Mouse (Mus musculus): ENCODE measurements around the gene Kalrn. TPM values are rescaled to one million over a fixed set of nuclear protein-coding genes. Genes with fewer than 3 reads are reported as not detected.

Gene Kalrn
- polyA plus RNA-seq, 1 experiment = 43.0 TPM

GRCm38 (mm10) chr16:33985372-33985771 lies 588.0 kb downstream of the Kalrn start:
- Histone ChIP-seq H3K27ac (ENCODE audit: insufficient read depth, low read depth, low read length) (no peak overlapping the region), H3K27me3 (ENCODE audit: control insufficient read depth, insufficient read depth, low read length) (no peaks in the 10 kb centered on the region), H3K4me1 (ENCODE audit: control insufficient read depth, insufficient read depth, insufficient read length, low read length) (peaks cover 14% of the 10 kb centered on the region), H3K4me3 (ENCODE audit: low read depth, low read length) (no peak overlapping the region), H3K36me3 (ENCODE audit: control insufficient read depth, insufficient read depth, low read length) (no peaks in the 10 kb centered on the region)
- 85% methylated on average over 6 of the region's 6 CpGs for WGBS
- no peak for TF ChIP-seq POLR2A (IDR thresholded peaks at IDR 0.05; ENCODE audit: low read depth, low read length)
- TF ChIP-seq CTCF (IDR thresholded peaks at IDR 0.05; ENCODE audit: extremely low read depth, insufficient read length, insufficient replicate concordance, low read depth, low read length) = no peak

GRCm38 (mm10) chr16:33983712-33984111 lies 589.6 kb downstream of the Kalrn start:
- H3K4me3 ChIP-seq (ENCODE audit: low read depth, low read length) = no peak overlapping the region
- peaks cover 3% of the 10 kb centered on the region for H3K4me1 ChIP-seq (ENCODE audit: control insufficient read depth, insufficient read depth, insufficient read length, low read length)
- no peaks in the 10 kb centered on the region for H3K27me3 ChIP-seq (ENCODE audit: control insufficient read depth, insufficient read depth, low read length)
- WGBS = 96% methylated on average over 6 of the region's 6 CpGs
- H3K36me3 ChIP-seq (ENCODE audit: control insufficient read depth, insufficient read depth, low read length) = no peaks in the 10 kb centered on the region
- no peak for TF ChIP-seq POLR2A (IDR thresholded peaks at IDR 0.05; ENCODE audit: low read depth, low read length)
- TF ChIP-seq CTCF (IDR thresholded peaks at IDR 0.05; ENCODE audit: extremely low read depth, insufficient read length, insufficient replicate concordance, low read depth, low read length) = no peak
- H3K27ac ChIP-seq (ENCODE audit: insufficient read depth, low read depth, low read length) = no peak overlapping the region

GRCm38 (mm10) chr16:33979855-33980254 lies 593.5 kb downstream of the Kalrn start:
- H3K4me1 ChIP-seq (ENCODE audit: control insufficient read depth, insufficient read depth, insufficient read length, low read length) = no peaks in the 10 kb centered on the region
- WGBS = 78% methylated on average over 2 of the region's 2 CpGs
- no peaks in the 10 kb centered on the region for H3K27me3 ChIP-seq (ENCODE audit: control insufficient read depth, insufficient read depth, low read length)
- H3K36me3 ChIP-seq (ENCODE audit: control insufficient read depth, insufficient read depth, low read length) = no peaks in the 10 kb centered on the region
- TF ChIP-seq POLR2A (IDR thresholded peaks at IDR 0.05; ENCODE audit: low read depth, low read length) (no peak), CTCF (IDR thresholded peaks at IDR 0.05; ENCODE audit: extremely low read depth, insufficient read length, insufficient replicate concordance, low read depth, low read length) (no peak)
- no peak overlapping the region for H3K27ac ChIP-seq (ENCODE audit: insufficient read depth, low read depth, low read length)
- no peak overlapping the region for H3K4me3 ChIP-seq (ENCODE audit: low read depth, low read length)

- no peaks in the 10 kb centered on the region for H3K36me3 ChIP-seq (ENCODE audit: control insufficient read depth, insufficient read depth, low read length)
- peaks cover 4% of the 10 kb centered on the region; the same call in 1 of the 2 replicates for H3K4me1 ChIP-seq (ENCODE audit: control insufficient read depth, insufficient read depth, insufficient read length, low read length)
- 21% methylated on average over 2 of the region's 2 CpGs for WGBS
- no peak overlapping the region for H3K27ac ChIP-seq (ENCODE audit: insufficient read depth, low read depth, low read length)
- no peak overlapping the region for H3K4me3 ChIP-seq (ENCODE audit: low read depth, low read length)
- no peak for TF ChIP-seq CTCF (IDR thresholded peaks at IDR 0.05; ENCODE audit: extremely low read depth, insufficient read length, insufficient replicate concordance, low read depth, low read length)
- H3K27me3 ChIP-seq (ENCODE audit: control insufficient read depth, insufficient read depth, low read length) = no peaks in the 10 kb centered on the region
Observed at GRCm38 (mm10) chr16:33967283-33967640, 606.1 kb downstream of the Kalrn start.

GRCm38 (mm10) chr16:33966538-33967282 lies 606.6 kb downstream of the Kalrn start, which contains the start of gene Umps:
Umps (minus strand) TSS chr16:33967038.
- peaks cover 4% of the 10 kb centered on the region for H3K36me3 ChIP-seq (ENCODE audit: control insufficient read depth, insufficient read depth, low read length)
- no peak within 1 kb of the TSS; the same call in 1 of the 2 replicates for H3K27ac ChIP-seq (ENCODE audit: insufficient read depth, low read depth, low read length)
- TF ChIP-seq POLR2A (IDR thresholded peaks at IDR 0.05; ENCODE audit: low read depth, low read length) (peak; percentile 25; the same call in 1 of the 2 replicates), CTCF (IDR thresholded peaks at IDR 0.05; ENCODE audit: extremely low read depth, insufficient read length, insufficient replicate concordance, low read depth, low read length) (no peak)
- H3K4me3 ChIP-seq (ENCODE audit: low read depth, low read length) = peak within 1 kb of the TSS; percentile 96
- peaks cover 4% of the 10 kb centered on the region; the same call in 1 of the 2 replicates for H3K4me1 ChIP-seq (ENCODE audit: control insufficient read depth, insufficient read depth, insufficient read length, low read length)
- H3K27me3 ChIP-seq (ENCODE audit: control insufficient read depth, insufficient read depth, low read length) = no peaks in the 10 kb centered on the region
- under 1% methylated on average over 44 of the region's 44 CpGs for WGBS

GRCm38 (mm10) chr16:33965878-33966537 lies 607.3 kb downstream of the Kalrn start:
- Histone ChIP-seq H3K4me3 (ENCODE audit: low read depth, low read length) (peak overlapping the region; percentile 96), H3K27me3 (ENCODE audit: control insufficient read depth, insufficient read depth, low read length) (no peaks in the 10 kb centered on the region), H3K36me3 (ENCODE audit: control insufficient read depth, insufficient read depth, low read length) (peaks cover 11% of the 10 kb centered on the region), H3K4me1 (ENCODE audit: control insufficient read depth, insufficient read depth, insufficient read length, low read length) (peaks cover 4% of the 10 kb centered on the region; the same call in 1 of the 2 replicates), H3K27ac (ENCODE audit: insufficient read depth, low read depth, low read length) (no peak overlapping the region)
- 3% methylated on average over 15 of the region's 15 CpGs for WGBS
- TF ChIP-seq CTCF (IDR thresholded peaks at IDR 0.05; ENCODE audit: extremely low read depth, insufficient read length, insufficient replicate concordance, low read depth, low read length) (no peak), POLR2A (IDR thresholded peaks at IDR 0.05; ENCODE audit: low read depth, low read length) (no peak)

GRCm38 (mm10) chr16:33963509-33963908 lies 609.8 kb downstream of the Kalrn start:
- Histone ChIP-seq H3K4me1 (ENCODE audit: control insufficient read depth, insufficient read depth, insufficient read length, low read length) (peaks cover 4% of the 10 kb centered on the region; the same call in 1 of the 2 replicates), H3K4me3 (ENCODE audit: low read depth, low read length) (no peak overlapping the region), H3K36me3 (ENCODE audit: control insufficient read depth, insufficient read depth, low read length) (peaks cover 22% of the 10 kb centered on the region), H3K27me3 (ENCODE audit: control insufficient read depth, insufficient read depth, low read length) (no peaks in the 10 kb centered on the region), H3K27ac (ENCODE audit: insufficient read depth, low read depth, low read length) (no peak overlapping the region)
- TF ChIP-seq CTCF (IDR thresholded peaks at IDR 0.05; ENCODE audit: extremely low read depth, insufficient read length, insufficient replicate concordance, low read depth, low read length) (no peak), POLR2A (IDR thresholded peaks at IDR 0.05; ENCODE audit: low read depth, low read length) (no peak)
- 30% methylated on average over 6 of the region's 6 CpGs for WGBS
